Mouse (Mus musculus) heart, embryonic 11.5 days (tissue): ENCODE data around the gene E130208F15Rik. TPM values are rescaled to one million over a fixed set of nuclear protein-coding genes. Genes with fewer than 3 reads are reported as not detected.

Experiments
- ATAC-seq: fragments of 200-750 bp; cut with Nextera tagmentation; replicated peaks from 2 replicates; pipeline ENCODE4 v1.8.0; 2017; ENCODE audit warnings: moderate library complexity; ENCODE audit not compliant: insufficient number of reproducible peaks, low FRiP score, low TSS enrichment
- H3K27ac ChIP-seq: fragments of 300-500 bp; sonication (generic); 2 replicates; pipeline ENCODE4 v1.5.1; 2014; ENCODE audit warnings: mild to moderate bottlenecking, low read depth, low read length
- H3K27me3 ChIP-seq: fragments of 300-500 bp; sonication (generic); 2 replicates; pipeline ENCODE4 v1.6.1; 2014; ENCODE audit warnings: mild to moderate bottlenecking, low read length, mixed read lengths; ENCODE audit not compliant: control insufficient read depth, insufficient read depth
- H3K36me3 ChIP-seq: fragments of 300-500 bp; sonication (generic); 2 replicates; pipeline ENCODE4 v1.6.1; 2014; ENCODE audit warnings: mild to moderate bottlenecking, low read length, moderate library complexity, mixed read lengths; ENCODE audit not compliant: control insufficient read depth, insufficient read depth
- H3K4me1 ChIP-seq: fragments of 300-500 bp; sonication (generic); 2 replicates; pipeline ENCODE4 v1.6.1; 2014; ENCODE audit warnings: low read length; ENCODE audit not compliant: control insufficient read depth, insufficient read depth
- H3K4me2 ChIP-seq: fragments of 300-500 bp; sonication (generic); 2 replicates; pipeline ENCODE4 v1.6.1; 2014; ENCODE audit warnings: mild to moderate bottlenecking, moderate library complexity
- H3K4me3 ChIP-seq: fragments of 300-500 bp; sonication (generic); 2 replicates; pipeline ENCODE4 v1.5.1; 2014; ENCODE audit warnings: low read depth, low read length
- H3K9ac ChIP-seq: fragments of 300-500 bp; sonication (generic); 2 replicates; pipeline ENCODE4 v1.6.1; 2014; ENCODE audit warnings: mild to moderate bottlenecking, low read depth, low read length, moderate library complexity
- H3K9me3 ChIP-seq: fragments of 300-500 bp; sonication (generic); replicated peaks from 2 replicates; pipeline ENCODE4 v1.6.1; 2016; ENCODE audit warnings: low read length; ENCODE audit not compliant: control insufficient read depth
- WGBS: fragments of 180-500 bp; shearing (Covaris S2); extraction: QIAGEN DNeasy Blood & Tissue Kit; methylation state at CpG from one replicate; pipeline ENCODE4 v1.1.7; 2014; ENCODE audit not compliant: insufficient replicate concordance; 5-methylcytosine and 5-hydroxymethylcytosine counted together
- polyA plus RNA-seq: library from polyadenylated mRNA; unstranded; fragments of >200 nt; fragmentation: Nextera tagmentation; extraction: Ambion mirVana; gene quantifications from 2 replicates; pipeline ENCODE4 v1.2.1, GENCODE M21; 2014

Gene E130208F15Rik
- not detected in 2 replicates for polyA plus RNA-seq

DNA sequence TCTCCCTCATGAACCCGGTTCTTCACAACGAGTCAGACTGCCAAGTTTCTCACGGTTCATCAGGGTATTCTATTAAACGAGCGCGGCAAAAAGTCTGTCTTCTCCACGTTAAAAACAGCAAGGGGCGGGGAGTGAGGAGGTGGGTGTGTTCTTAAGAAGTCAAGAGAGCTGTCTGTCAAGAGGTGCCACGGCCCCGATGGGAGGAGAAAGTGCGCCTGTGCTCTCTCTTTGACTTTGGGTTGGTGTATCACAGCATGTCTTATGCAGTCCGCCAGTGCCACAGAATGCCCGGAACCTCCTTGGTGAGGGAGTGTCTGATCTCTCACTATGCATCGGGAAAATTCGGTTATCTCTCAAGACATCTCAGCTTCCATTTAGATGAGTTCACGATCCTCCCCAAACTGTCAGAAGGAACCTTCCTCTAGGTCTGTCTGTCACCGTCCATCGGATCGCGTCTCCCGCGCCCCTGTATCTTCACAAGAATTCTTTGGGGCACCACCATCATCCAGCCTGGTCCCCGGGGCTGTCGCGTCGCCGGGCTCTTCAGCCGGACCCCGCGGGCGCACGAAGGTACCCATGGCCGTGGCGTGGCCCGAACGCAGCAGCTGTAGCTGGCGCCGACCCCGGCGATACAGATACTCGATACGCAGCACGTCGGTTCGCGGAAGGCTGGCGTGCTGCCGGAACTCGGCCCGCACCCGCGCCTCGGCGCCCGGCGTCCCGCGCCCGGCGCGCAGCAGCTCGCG lies at the start of gene E130208F15Rik:
TSS of gene E130208F15Rik (plus strand) at position 202 of the 746 bp plus-strand sequence.
- peak within 1 kb of the TSS; percentile 93 for H3K9ac ChIP-seq
- no peaks in the 10 kb centered on the region for H3K9me3 ChIP-seq
- ATAC-seq = peak; percentile 75
- under 1% methylated on average over 63 of the region's 63 CpGs for WGBS
- H3K4me2 ChIP-seq = peak within 1 kb of the TSS; percentile 94
- H3K36me3 ChIP-seq = no peaks in the 10 kb centered on the region
- peaks cover 8% of the 10 kb centered on the region for H3K4me1 ChIP-seq
- peak within 1 kb of the TSS; percentile 91 for H3K27ac ChIP-seq
- H3K27me3 ChIP-seq = no peaks in the 10 kb centered on the region
- peak within 1 kb of the TSS; percentile 84 for H3K4me3 ChIP-seq

DNA sequence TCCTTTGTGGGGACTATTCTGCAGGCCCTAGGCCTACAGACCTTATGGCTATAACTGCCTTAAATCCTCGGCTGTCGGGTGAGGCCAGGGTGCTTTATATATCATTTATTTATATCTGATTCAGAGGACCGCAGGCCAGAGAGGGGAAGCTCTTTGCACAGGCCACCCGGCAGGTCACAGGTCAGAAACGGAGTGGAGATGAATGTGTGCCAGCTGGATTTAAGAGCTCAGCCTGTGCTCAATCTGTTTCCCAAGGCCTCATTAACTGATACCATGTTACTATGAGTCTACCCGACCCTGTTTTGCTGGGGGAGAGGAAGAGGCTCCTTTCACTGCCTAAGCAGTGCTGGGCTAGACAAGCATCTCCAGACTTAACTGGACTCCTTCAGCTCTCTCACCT lies 47.2 kb upstream of the E130208F15Rik start:
- WGBS = 72% methylated on average over 6 of the region's 6 CpGs
- Histone ChIP-seq H3K9me3 (no peaks in the 10 kb centered on the region), H3K27ac (no peak overlapping the region), H3K4me3 (no peak overlapping the region), H3K27me3 (no peaks in the 10 kb centered on the region), H3K4me2 (no peak overlapping the region), H3K4me1 (peaks cover 12% of the 10 kb centered on the region), H3K9ac (no peak overlapping the region), H3K36me3 (peaks cover 7% of the 10 kb centered on the region; the same call in 1 of the 2 replicates)
- no peak for ATAC-seq

DNA sequence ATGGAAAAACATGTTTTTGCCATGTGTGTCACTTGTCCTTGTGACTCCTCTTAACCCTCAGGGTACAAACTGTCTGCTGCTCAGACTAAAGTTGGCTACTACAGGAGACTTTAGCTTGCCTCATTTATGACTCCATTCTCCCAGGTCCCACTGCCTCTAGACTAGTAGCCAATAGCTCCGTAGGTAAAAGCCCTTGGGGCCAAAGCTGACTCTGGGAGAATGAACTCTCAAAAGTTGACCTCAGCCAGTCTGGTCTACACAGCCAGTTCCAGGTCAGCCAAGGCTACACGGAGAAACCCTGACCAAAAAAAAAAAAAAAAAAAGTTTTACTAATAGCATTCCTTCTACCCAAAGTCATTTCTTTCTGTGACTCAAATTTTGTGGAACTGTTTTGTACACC lies 42.6 kb upstream of the E130208F15Rik start:
- 67% methylated on average over 2 of the region's 2 CpGs for whole genome bisulfite sequencing
- H3K4me1 ChIP-seq = peaks cover 13% of the 10 kb centered on the region
- H3K4me2 ChIP-seq = peak overlapping the region; percentile 79
- H3K27ac ChIP-seq = no peak overlapping the region
- no peaks in the 10 kb centered on the region for H3K36me3 ChIP-seq
- peak overlapping the region; percentile 87 for H3K4me3 ChIP-seq
- no peaks in the 10 kb centered on the region for H3K27me3 ChIP-seq
- no peaks in the 10 kb centered on the region for H3K9me3 ChIP-seq
- no peak overlapping the region for H3K9ac ChIP-seq
- ATAC-seq = no peak

DNA sequence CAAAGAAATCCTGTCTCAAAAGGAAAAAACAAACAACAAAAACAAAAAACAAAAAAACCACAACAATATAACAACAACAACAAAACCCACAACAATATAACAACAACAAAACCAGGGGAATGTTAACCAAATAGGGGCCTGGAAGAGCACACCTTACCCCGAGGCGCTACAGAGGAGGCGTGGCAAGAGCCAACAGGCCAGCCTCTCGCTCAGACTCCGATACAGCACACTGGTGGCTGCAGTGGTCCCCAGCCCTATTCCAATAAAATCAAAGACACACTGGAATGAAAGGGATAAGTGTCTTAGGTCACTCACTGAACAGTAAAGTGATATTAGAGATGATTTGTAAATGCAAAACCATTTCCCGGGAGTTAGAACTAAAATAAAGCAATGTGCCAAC lies 42.0 kb upstream of the E130208F15Rik start:
- H3K9me3 ChIP-seq = no peaks in the 10 kb centered on the region
- peak overlapping the region; percentile 87 for H3K4me3 ChIP-seq
- H3K9ac ChIP-seq = peak overlapping the region; percentile 76
- H3K27ac ChIP-seq = peak overlapping the region; percentile 95
- WGBS = 0% methylated on average over 6 of the region's 6 CpGs
- peaks cover 11% of the 10 kb centered on the region for H3K4me1 ChIP-seq
- H3K27me3 ChIP-seq = no peaks in the 10 kb centered on the region
- no peaks in the 10 kb centered on the region for H3K36me3 ChIP-seq
- H3K4me2 ChIP-seq = peak overlapping the region; percentile 79
- no peak for ATAC-seq

DNA sequence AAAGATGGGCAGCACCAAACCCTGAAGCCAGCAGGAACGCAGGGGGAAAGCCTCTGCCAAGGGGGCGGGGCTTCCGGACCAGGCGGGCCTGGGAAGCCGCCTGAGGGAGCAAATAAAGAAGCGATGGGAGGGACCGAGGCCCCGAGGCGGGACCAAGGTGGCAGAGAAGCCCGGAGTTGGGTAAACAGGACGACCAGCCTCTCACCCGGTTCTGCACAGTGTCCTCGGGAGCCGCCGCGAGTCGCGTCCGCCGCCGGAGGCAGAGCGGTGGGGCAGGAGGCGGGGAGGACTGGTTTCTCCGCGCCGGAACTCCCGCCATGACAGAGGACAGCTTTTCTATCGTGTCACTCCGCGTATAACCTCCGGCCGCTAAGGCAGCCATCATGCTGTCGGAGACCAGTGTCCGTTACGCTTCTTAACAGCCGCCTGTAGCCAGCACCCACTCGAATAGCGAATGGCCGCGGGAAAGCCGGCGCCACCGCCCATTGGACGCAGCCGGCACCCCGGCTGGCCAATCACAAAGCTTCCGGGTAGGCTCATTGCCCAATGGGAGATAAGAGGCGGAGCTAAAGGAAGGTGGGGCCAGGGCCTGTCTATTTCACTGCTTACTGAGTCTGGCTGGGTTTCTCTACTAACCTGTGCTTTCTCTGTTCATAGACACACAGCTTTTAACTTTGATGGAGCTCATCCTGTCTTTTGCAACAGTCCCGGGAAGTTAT lies 41.4 kb upstream of the E130208F15Rik start, which contains the start of the genes Thap8 and Wdr62:
TSS of gene Thap8 (plus strand) at position 144 of the 719 bp plus-strand sequence.
TSS of gene Wdr62 (minus strand) at position 469 of the 719 bp plus-strand sequence.
- H3K9me3 ChIP-seq = no peaks in the 10 kb centered on the region
- peak within 1 kb of the TSS; percentile 76 for H3K9ac ChIP-seq
- peak; percentile 95 for ATAC-seq
- peaks cover 6% of the 10 kb centered on the region for H3K4me1 ChIP-seq
- under 1% methylated on average over 49 of the region's 49 CpGs for WGBS
- H3K36me3 ChIP-seq = no peaks in the 10 kb centered on the region
- H3K27me3 ChIP-seq = no peaks in the 10 kb centered on the region; the same call in 1 of the 2 replicates
- H3K27ac ChIP-seq = peak within 1 kb of the TSS; percentile 95
- H3K4me3 ChIP-seq = peak within 1 kb of the TSS; percentile 87
- H3K4me2 ChIP-seq = peak within 1 kb of the TSS; percentile 79

DNA sequence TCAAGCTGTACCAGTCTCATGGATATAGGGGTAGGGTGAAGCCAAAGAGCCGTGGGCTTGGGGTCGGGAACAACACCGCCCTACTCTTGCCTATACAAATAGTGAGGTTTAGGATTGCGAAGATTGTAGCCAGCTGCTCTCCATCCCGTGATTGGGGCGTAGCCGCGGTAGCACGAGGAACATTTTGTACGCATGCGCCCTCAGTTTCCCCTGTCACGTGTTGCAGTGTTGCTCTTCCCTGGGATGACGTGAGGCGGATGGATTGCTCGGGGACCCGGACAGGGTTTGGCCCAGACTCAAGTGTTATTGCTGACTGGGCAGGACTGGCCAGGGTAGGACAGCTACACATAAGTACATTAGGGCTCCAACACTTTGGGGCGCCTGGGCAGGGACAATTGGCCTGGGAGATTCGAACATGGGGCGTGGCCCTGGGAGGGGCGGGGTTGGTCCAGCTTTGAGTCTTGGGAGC lies 40.8 kb upstream of the E130208F15Rik start:
- ATAC-seq = peak; percentile 79
- Histone ChIP-seq H3K4me3 (peak overlapping the region; percentile 87), H3K27ac (peak overlapping the region; percentile 95), H3K27me3 (no peaks in the 10 kb centered on the region; the same call in 1 of the 2 replicates), H3K4me2 (peak overlapping the region; percentile 79), H3K4me1 (peaks cover 6% of the 10 kb centered on the region), H3K36me3 (no peaks in the 10 kb centered on the region), H3K9ac (peak overlapping the region; percentile 76), H3K9me3 (no peaks in the 10 kb centered on the region)
- WGBS = under 1% methylated on average over 20 of the region's 20 CpGs

DNA sequence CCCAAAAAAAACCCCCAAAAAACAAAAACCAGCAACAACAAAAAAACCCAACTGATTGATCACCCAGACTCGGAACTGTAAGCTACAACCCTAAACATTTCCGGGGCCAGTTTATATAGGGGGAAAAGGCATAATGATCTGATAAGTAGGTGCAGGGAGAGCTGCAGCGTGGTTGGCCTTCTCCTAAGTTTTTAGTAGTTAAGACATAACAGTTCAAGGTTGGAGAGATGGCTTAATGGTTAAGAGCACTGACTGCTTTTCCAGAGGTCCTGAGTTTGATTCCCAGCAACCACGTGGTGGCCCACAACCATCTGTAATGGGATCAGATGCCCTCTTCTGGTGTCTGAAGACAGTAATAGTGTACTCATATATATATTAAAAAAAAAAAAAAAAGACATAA lies 40.0 kb upstream of the E130208F15Rik start:
- Histone ChIP-seq H3K4me3 (peak overlapping the region; percentile 87; the same call in 1 of the 2 replicates), H3K27me3 (no peaks in the 10 kb centered on the region; the same call in 1 of the 2 replicates), H3K4me2 (no peak overlapping the region; the same call in 1 of the 2 replicates), H3K27ac (no peak overlapping the region), H3K9ac (no peak overlapping the region), H3K4me1 (peaks cover 6% of the 10 kb centered on the region), H3K36me3 (no peaks in the 10 kb centered on the region), H3K9me3 (no peaks in the 10 kb centered on the region)
- ATAC-seq = no peak
- 70% methylated on average over 4 of the region's 4 CpGs for WGBS

DNA sequence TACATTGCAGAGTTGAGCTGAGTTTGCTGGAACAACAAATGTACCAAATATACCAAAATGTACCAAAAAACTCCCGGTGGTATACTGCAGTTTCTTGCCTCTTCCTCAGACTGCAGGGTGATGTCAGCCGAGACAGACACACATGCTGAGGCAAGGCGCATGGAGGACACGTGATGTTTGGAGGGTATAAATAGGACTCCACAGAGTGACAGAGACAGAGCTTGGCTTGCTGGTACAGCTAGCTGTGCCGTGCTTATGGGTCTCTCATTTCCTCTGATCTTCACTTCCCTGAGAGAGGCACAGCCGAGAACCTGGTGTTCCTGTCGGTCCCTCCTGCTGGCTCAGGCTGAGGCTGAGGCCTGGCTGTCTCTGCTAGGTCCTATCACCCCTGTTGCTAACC lies 38.8 kb upstream of the E130208F15Rik start:
- Histone ChIP-seq H3K9ac (no peak overlapping the region), H3K4me3 (no peak overlapping the region), H3K4me1 (peaks cover 6% of the 10 kb centered on the region), H3K27ac (no peak overlapping the region), H3K36me3 (no peaks in the 10 kb centered on the region), H3K9me3 (no peaks in the 10 kb centered on the region), H3K27me3 (no peaks in the 10 kb centered on the region; the same call in 1 of the 2 replicates), H3K4me2 (no peak overlapping the region)
- ATAC-seq = no peak
- 59% methylated on average over 7 of the region's 7 CpGs for WGBS
